ENCODE assay signal across 9 mouse cellular contexts in the genomic region with DNA sequence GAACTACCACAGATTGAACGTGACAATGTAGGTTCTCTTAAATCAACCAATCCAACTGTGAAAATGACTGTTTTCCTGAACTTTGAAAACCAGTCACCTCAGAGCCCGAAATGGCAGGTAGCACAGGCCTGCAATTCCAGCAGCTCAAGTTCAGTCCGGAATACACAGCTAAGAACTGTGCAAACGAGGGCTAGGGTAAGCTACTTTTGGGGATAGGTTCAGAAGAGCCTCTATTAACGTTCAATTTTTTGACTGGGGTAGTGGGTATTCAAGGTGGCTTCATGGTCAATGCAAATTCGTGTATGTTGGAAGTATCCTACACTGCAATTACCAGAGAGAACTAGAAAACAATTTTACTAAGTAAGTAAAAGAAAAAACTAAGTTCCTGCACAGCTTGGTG. TPM values are rescaled to one million over a fixed set of nuclear protein-coding genes. Genes with fewer than 3 reads are reported as not detected.
DNase-seq lines count a peak whose midpoint lies in the region; ATAC-seq and TF ChIP-seq lines count a peak whose summit lies in the region.
"Had no signal": no experiment of that assay in that cellular context is flagged by ENCODE, and none has a peak within 500 bp of the region (broad histone marks: within the 10 kb centered on the region; RNA-seq: fewer than 3 reads in every experiment).

No protein-coding gene starts in this region.

- peak overlapping the region; percentile 100 for H3K9ac ChIP-seq in heart, embryonic 15.5 days
- H3K9ac ChIP-seq in MEL (ENCODE audit: control insufficient read depth, low read depth, low read length, poor library complexity, severe bottlenecking): peak overlapping the region; percentile 98
- H3K9ac ChIP-seq in hindbrain, embryonic 14.5 days: peak overlapping the region; percentile 93; the same call in 1 of the 2 replicates
- H3K9ac ChIP-seq in midbrain, embryonic 11.5 days (ENCODE audit: low read length): no peak overlapping the region

- peaks cover 20% of the 10 kb centered on the region for H3K36me3 ChIP-seq in heart, embryonic 15.5 days
- H3K36me3 ChIP-seq in MEL (ENCODE audit: control insufficient read depth in 1 of 2, insufficient read depth in 2 of 2, low read length in 2 of 2): peaks cover 42 to 53% of the 10 kb centered on the region in 2 experiments
- peaks cover 38% of the 10 kb centered on the region for H3K36me3 ChIP-seq in hindbrain, embryonic 14.5 days (replicated peaks; ENCODE audit: control insufficient read depth, insufficient read depth)
- peaks cover 4% of the 10 kb centered on the region for H3K36me3 ChIP-seq in midbrain, embryonic 11.5 days (ENCODE audit: control insufficient read depth, insufficient read depth, low read length)

- no peak for TF ChIP-seq RAD21 in MEL (IDR thresholded peaks at IDR 0.05; ENCODE audit: low read depth, low read length)

- intact Hi-C loops in heart, postnatal 14 days (cut with DNase I): loop anchor here (5.0 to 10.0 kb wide), 2 partner anchors 51 to 642 kb away; a partner anchor contains a TSS

- H3K4me2 ChIP-seq in heart, embryonic 15.5 days: peak overlapping the region; percentile 78
- peak overlapping the region; percentile 96 for H3K4me2 ChIP-seq in hindbrain, embryonic 14.5 days (replicated peaks)
- H3K4me2 ChIP-seq in midbrain, embryonic 11.5 days: peak overlapping the region; percentile 47

- TF ChIP-seq POLR2A in MEL (IDR thresholded peaks at IDR 0.05; ENCODE audit: control insufficient read depth in 1 of 2, insufficient read depth in 1 of 2, low read depth in 1 of 2, low read length in 2 of 2, poor library complexity in 1 of 2): no peak

- no peaks in the 10 kb centered on the region for H3K27me3 ChIP-seq in heart, embryonic 15.5 days
- H3K27me3 ChIP-seq in MEL (ENCODE audit: control insufficient read depth in 1 of 2, insufficient read depth in 2 of 2, low read length in 2 of 2): no peaks in the 10 kb centered on the region
- no peaks in the 10 kb centered on the region for H3K27me3 ChIP-seq in hindbrain, embryonic 14.5 days (ENCODE audit: control insufficient read depth, insufficient read depth, low read length)
- no peaks in the 10 kb centered on the region for H3K27me3 ChIP-seq in midbrain, embryonic 11.5 days (ENCODE audit: control insufficient read depth, insufficient read depth, low read length)

- TF ChIP-seq CTCF in MEL (IDR thresholded peaks at IDR 0.05 in 2 of 3, conservative IDR thresholded peaks at IDR 0.05 in 1 of 3; ENCODE audit: control insufficient read depth in 1 of 3, insufficient read depth in 1 of 3, low read depth in 2 of 3, low read length in 3 of 3, poor library complexity in 1 of 3, severe bottlenecking in 1 of 3): no peak

- no peak for ATAC-seq in heart, embryonic 15.5 days (replicated peaks; ENCODE audit: insufficient number of reproducible peaks, insufficient read depth, low FRiP score, low read depth)
- ATAC-seq in hindbrain, embryonic 14.5 days (ENCODE audit: low FRiP score): no peak
- no peak for ATAC-seq in midbrain, embryonic 11.5 days (ENCODE audit: low FRiP score)

- DNase-seq in heart, postnatal 14 days: no peak
- DNase-seq in MEL (ENCODE audit: low read depth, low spot score): peak; percentile 28
- no peak for DNase-seq in hindbrain, embryonic 14.5 days (ENCODE audit: low spot score)
- DNase-seq in midbrain, embryonic 11.5 days (ENCODE audit: low spot score, missing footprints): no peak
- DNase-seq in right cerebral cortex, postnatal 36 days (ENCODE audit: low spot score in 2 of 2): no peak
- no peak for DNase-seq in frontal cortex, postnatal 36 days (ENCODE audit: low spot score in 2 of 2)
- no peak for DNase-seq in left cerebral cortex, adult 11 months (ENCODE audit: low spot score)
- DNase-seq: thymus, postnatal 14 days had no signal

- 0 out of 2 replicates have a peak overlapping the region, but pooled peaks have one; percentile 7 for H3K27ac ChIP-seq in heart, embryonic 15.5 days
- H3K27ac ChIP-seq in MEL (ENCODE audit: control insufficient read depth, low read depth, low read length): no peak overlapping the region
- H3K27ac ChIP-seq in hindbrain, embryonic 14.5 days: no peak overlapping the region
- no peak overlapping the region for H3K27ac ChIP-seq in midbrain, embryonic 11.5 days (ENCODE audit: low read depth, low read length)

- peaks cover 37% of the 10 kb centered on the region for H3K4me1 ChIP-seq in heart, embryonic 15.5 days (replicated peaks)
- H3K4me1 ChIP-seq in MEL (ENCODE audit: control insufficient read depth in 1 of 2, insufficient read depth in 2 of 2, low read length in 2 of 2): peaks cover 17 to 30% of the 10 kb centered on the region in 2 experiments
- H3K4me1 ChIP-seq in hindbrain, embryonic 14.5 days (replicated peaks; ENCODE audit: control insufficient read depth, insufficient read depth, low read length): peaks cover 21% of the 10 kb centered on the region
- peaks cover 13% of the 10 kb centered on the region for H3K4me1 ChIP-seq in midbrain, embryonic 11.5 days (ENCODE audit: control insufficient read depth, insufficient read depth, low read length)

- 53% methylated on average over 6 of the region's 6 CpGs for WGBS in heart, embryonic 15.5 days
- 75% methylated on average over 6 of the region's 6 CpGs for WGBS in hindbrain, embryonic 14.5 days
- WGBS in midbrain, embryonic 11.5 days: 73% methylated on average over 6 of the region's 6 CpGs

- peaks cover 54% of the 10 kb centered on the region for H3K79me2 ChIP-seq in MEL (ENCODE audit: control insufficient read depth, insufficient read depth, low read length, poor library complexity)

- no peak for TF ChIP-seq EP300 in MEL (IDR thresholded peaks at IDR 0.05; ENCODE audit: low read depth in 1 of 2, low read length in 2 of 2)

- peak overlapping the region; percentile 92 for H3K4me3 ChIP-seq in heart, embryonic 15.5 days
- peak overlapping the region; percentile 88 to 97 for H3K4me3 ChIP-seq in MEL (ENCODE audit: control insufficient read depth in 1 of 2, insufficient read depth in 1 of 2, low read depth in 2 of 2, low read length in 2 of 2)
- peak overlapping the region; percentile 95; the same call in 1 of the 2 replicates for H3K4me3 ChIP-seq in hindbrain, embryonic 14.5 days (replicated peaks; ENCODE audit: low read length)
- peak overlapping the region; percentile 87; the same call in 1 of the 2 replicates for H3K4me3 ChIP-seq in midbrain, embryonic 11.5 days (ENCODE audit: low read depth, low read length)

- H3K9me3 ChIP-seq in heart, embryonic 15.5 days (replicated peaks): no peaks in the 10 kb centered on the region
- H3K9me3 ChIP-seq in MEL (replicated peaks; ENCODE audit: insufficient read depth, low read length): no peaks in the 10 kb centered on the region
- H3K9me3 ChIP-seq in hindbrain, embryonic 14.5 days (ENCODE audit: control insufficient read depth, low read length): no peaks in the 10 kb centered on the region
- no peaks in the 10 kb centered on the region for H3K9me3 ChIP-seq in midbrain, embryonic 11.5 days (ENCODE audit: control insufficient read depth, low read length)

TF ChIP-seq in MEL, 35 proteins besides CTCF, POLR2A, EP300 and RAD21 (continues in another document):
- TF ChIP-seq POLR2AphosphoS2 (IDR thresholded peaks at IDR 0.05; ENCODE audit: low read length) (no peak), SIN3A (IDR thresholded peaks at IDR 0.05; ENCODE audit: low read length) (no peak), MAFK (IDR thresholded peaks at IDR 0.05; ENCODE audit: borderline replicate concordance, low read depth, low read length) (no peak), BHLHE40 (IDR thresholded peaks at IDR 0.05; ENCODE audit: borderline replicate concordance, low read depth, low read length) (no peak), TCF12 (IDR thresholded peaks at IDR 0.05; ENCODE audit: low read depth, low read length) (no peak), GATA1 (IDR thresholded peaks at IDR 0.05; ENCODE audit: low read depth, low read length) (no peak), MXI1 (IDR thresholded peaks at IDR 0.05; ENCODE audit: low read depth, low read length) (no peak), ZC3H11A (IDR thresholded peaks at IDR 0.05; ENCODE audit: low read depth, low read length) (no peak), ZMIZ1 (IDR thresholded peaks at IDR 0.05; ENCODE audit: low read depth, low read length) (no peak), CHD1 (IDR thresholded peaks at IDR 0.05; ENCODE audit: low read depth, low read length) (no peak), SMC3 (IDR thresholded peaks at IDR 0.05; ENCODE audit: low read depth, low read length) (no peak), USF2 (IDR thresholded peaks at IDR 0.05; ENCODE audit: borderline replicate concordance in 1 of 2, insufficient read depth in 1 of 2, low read depth in 1 of 2, low read length in 2 of 2) (no peak), USF1 (IDR thresholded peaks at IDR 0.05; ENCODE audit: low read depth, low read length) (no peak), KAT2A (conservative IDR thresholded peaks at IDR 0.05; ENCODE audit: low read depth, low read length) (no peak)

RNA-seq across cellular contexts. Expression of a gene that starts 2.6 kb away (rescaled TPM):
- polyA plus RNA-seq in heart, embryonic 15.5 days (2015; fragmentation: Nextera tagmentation; extraction: Ambion mirVana): 75.2 and 89.4 TPM in 2 replicates
- 10 to 100 TPM; 85.5 to 99.8 TPM for total RNA-seq in heart, postnatal 14 days (2021)
- total RNA-seq in MEL (2012; rRNA removed): 241 and 258 TPM in 2 replicates
- 100 to 1,000 TPM; 115 to 232 TPM for polyA plus RNA-seq in MEL (2012; ENCODE audit: insufficient read depth in 1 of 2, insufficient read length in 2 of 2, low read depth in 1 of 2, low replicate concordance in 2 of 2, missing spikeins in 1 of 2)
- 62.4 and 76.0 TPM in 2 replicates for polyA plus RNA-seq in hindbrain, embryonic 14.5 days (2014; fragmentation: Nextera tagmentation; extraction: Ambion mirVana)
- polyA plus RNA-seq in midbrain, embryonic 11.5 days (2014; fragmentation: Nextera tagmentation; extraction: Ambion mirVana): 139 and 144 TPM in 2 replicates

RNA-seq across cellular contexts. Expression of a gene that starts 58.1 kb away (rescaled TPM):
- polyA plus RNA-seq in heart, embryonic 15.5 days (2015; fragmentation: Nextera tagmentation; extraction: Ambion mirVana): 36.6 and 41.1 TPM in 2 replicates
- total RNA-seq in heart, postnatal 14 days (2021): 10 to 100 TPM; 12.8 to 17.6 TPM
- total RNA-seq in MEL (2012; rRNA removed): 120 and 127 TPM in 2 replicates
- 100 to 1,000 TPM; 216 to 756 TPM for polyA plus RNA-seq in MEL (2012; ENCODE audit: insufficient read depth in 1 of 2, insufficient read length in 2 of 2, low read depth in 1 of 2, low replicate concordance in 2 of 2, missing spikeins in 1 of 2)
- 22.6 and 22.8 TPM in 2 replicates for polyA plus RNA-seq in hindbrain, embryonic 14.5 days (2014; fragmentation: Nextera tagmentation; extraction: Ambion mirVana)
- 79.7 and 84.2 TPM in 2 replicates for polyA plus RNA-seq in midbrain, embryonic 11.5 days (2014; fragmentation: Nextera tagmentation; extraction: Ambion mirVana)

RNA-seq across cellular contexts. Expression of a gene that starts 58.2 kb away (rescaled TPM):
- polyA plus RNA-seq in heart, embryonic 15.5 days (2015; fragmentation: Nextera tagmentation; extraction: Ambion mirVana): 1.5 and 1.7 TPM in 2 replicates
- total RNA-seq in heart, postnatal 14 days (2021): under 1 TPM; 0.34 to 0.45 TPM
- 0.07 and 0.62 TPM in 2 replicates for total RNA-seq in MEL (2012; rRNA removed)
- 1 to 10 TPM in 1 of 2 experiments, not detected in 1; 2.6 TPM for polyA plus RNA-seq in MEL (2012; ENCODE audit: insufficient read depth in 1 of 2, insufficient read length in 2 of 2, low read depth in 1 of 2, low replicate concordance in 2 of 2, missing spikeins in 1 of 2)
- 0.50 and 0.73 TPM in 2 replicates for polyA plus RNA-seq in hindbrain, embryonic 14.5 days (2014; fragmentation: Nextera tagmentation; extraction: Ambion mirVana)
- 2.3 and 2.7 TPM in 2 replicates for polyA plus RNA-seq in midbrain, embryonic 11.5 days (2014; fragmentation: Nextera tagmentation; extraction: Ambion mirVana)
